Mouse (Mus musculus) liver, embryonic 14.5 days (tissue): ENCODE data around the gene Plekhs1.
"Not testable (repeated sequence)": the region's sequence is repeated elsewhere in the genome, so short reads cannot be mapped to it uniquely, and the experiment has no call there.

Source experiments
- CTCF ChIP-seq: IDR thresholded peaks from 2 replicates; pipeline ENCODE4 v1.5.1; 2016; ENCODE audit warnings: antibody characterized with exemption, low read depth, control low read depth
- EP300 ChIP-seq: IDR thresholded peaks from 2 replicates; pipeline ENCODE4 v1.6.1; 2016; ENCODE audit warnings: antibody characterized with exemption, low read depth

DNA sequence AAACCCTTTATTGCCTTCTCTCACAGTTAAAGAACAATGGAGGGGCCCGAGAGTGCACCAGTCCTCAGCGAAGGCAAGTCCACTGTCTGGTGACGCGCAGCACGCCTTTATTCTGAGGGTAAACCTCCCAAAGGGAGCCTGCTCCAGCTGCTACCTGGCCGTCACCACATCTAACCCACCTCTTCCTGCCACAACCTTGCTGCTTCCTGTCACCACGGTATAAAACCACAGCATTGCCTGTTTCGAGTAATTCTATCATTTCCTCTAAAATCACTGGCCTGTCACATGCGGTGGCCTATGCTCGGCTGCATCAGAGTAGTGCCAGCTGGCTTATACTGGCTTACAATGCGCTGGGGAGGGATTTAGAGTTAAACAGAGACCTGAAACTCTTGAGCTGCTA lies 69.1 kb downstream of the Plekhs1 start:
- TF ChIP-seq CTCF, EP300: not testable (repeated sequence)
